Mouse (Mus musculus): ENCODE data around the gene Prom1.

- TF ChIP-seq CTCF (IDR thresholded peaks at IDR 0.05; ENCODE audit: control insufficient read depth, insufficient read depth, insufficient replicate concordance, low read depth, low read length) (no peak), POLR2A (IDR thresholded peaks at IDR 0.05; ENCODE audit: control insufficient read depth, low read depth, low read length) (no peak)
Measured at GRCm38 (mm10) chr5:44085871-44086270, 16.0 kb downstream of the Prom1 start.

All from testis, adult 2 months (tissue).